Mouse (Mus musculus): Measurements from ENCODE around the gene Nsfl1c. TPM values are rescaled to one million over a fixed set of nuclear protein-coding genes. Genes with fewer than 3 reads are reported as not detected.
"Not testable (repeated sequence)": the region's sequence is repeated elsewhere in the genome, so short reads cannot be mapped to it uniquely, and the experiment has no call there.

Gene Nsfl1c
- 10 to 100 TPM; 81.6 to 83.1 TPM for total RNA-seq (2021)
- long read RNA-seq, experiment 1, transcript Nsfl1c-201 (9 exons, 1,364 nt) = major isoform, 43 of 47 reads
- long read RNA-seq, experiment 1, partial matches to known transcripts = 2 of 47 reads
- long read RNA-seq, experiment 1, other reads (novel, unspliced or antisense) = 2 of 47 reads
- long read RNA-seq, experiment 2, transcript Nsfl1c-201 (9 exons, 1,364 nt) = major isoform, 43 of 51 reads
- long read RNA-seq, experiment 2, partial matches to known transcripts = 4 of 51 reads
- long read RNA-seq, experiment 2, other reads (novel, unspliced or antisense) = 2 of 51 reads

GRCm38 (mm10) chr2:151494035-151494803, at the start of gene Nsfl1c:
Gene Nsfl1c (plus strand): TSS chr2:151494182.
- peak; percentile 95 for DNase-seq (ENCODE audit: low spot score)

- not testable (repeated sequence) for DNase-seq (ENCODE audit: low spot score)
Measured at GRCm38 (mm10) chr2:151476053-151476452, 17.9 kb upstream of the Nsfl1c start, which contains the start of gene 4921509C19Rik. Gene 4921509C19Rik (minus strand): TSS chr2:151476153.

GRCm38 (mm10) chr2:151486496-151486895, 7.5 kb upstream of the Nsfl1c start:
- no peak for DNase-seq (ENCODE audit: low spot score)

GRCm38 (mm10) chr2:151498358-151498757, 4.4 kb downstream of the Nsfl1c start:
- no peak for DNase-seq (ENCODE audit: low spot score)

- DNase-seq (ENCODE audit: low spot score) = no peak
Measured at GRCm38 (mm10) chr2:151500442-151501007, 6.5 kb downstream of the Nsfl1c start.

- DNase-seq (ENCODE audit: low spot score) = no peak
Measured at GRCm38 (mm10) chr2:151504226-151504625, 10.2 kb downstream of the Nsfl1c start.

GRCm38 (mm10) chr2:151512199-151512598, 18.2 kb downstream of the Nsfl1c start:
- peak; percentile 34 for DNase-seq (ENCODE audit: low spot score)

- no peak for DNase-seq (ENCODE audit: low spot score)
Measured at GRCm38 (mm10) chr2:151513525-151514285, 19.7 kb downstream of the Nsfl1c start.

GRCm38 (mm10) chr2:151519000-151519399, 25.0 kb downstream of the Nsfl1c start:
- no peak for DNase-seq (ENCODE audit: low spot score)

GRCm38 (mm10) chr2:151524324-151525041, 30.5 kb downstream of the Nsfl1c start:
- DNase-seq (ENCODE audit: low spot score) = no peak

- no peak for DNase-seq (ENCODE audit: low spot score)
Measured at GRCm38 (mm10) chr2:151525520-151525919, 31.5 kb downstream of the Nsfl1c start.

GRCm38 (mm10) chr2:151528066-151528465, 34.1 kb downstream of the Nsfl1c start:
- no peak for DNase-seq (ENCODE audit: low spot score)

GRCm38 (mm10) chr2:151529169-151529568, 35.2 kb downstream of the Nsfl1c start:
- DNase-seq (ENCODE audit: low spot score) = no peak

- DNase-seq (ENCODE audit: low spot score) = no peak
Measured at GRCm38 (mm10) chr2:151530378-151531230, 36.6 kb downstream of the Nsfl1c start.

- DNase-seq (ENCODE audit: low spot score) = no peak
Measured at GRCm38 (mm10) chr2:151533632-151534031, 39.6 kb downstream of the Nsfl1c start.

- no peak for DNase-seq (ENCODE audit: low spot score)
Measured at GRCm38 (mm10) chr2:151535961-151536617, 42.1 kb downstream of the Nsfl1c start.

- no peak for DNase-seq (ENCODE audit: low spot score)
Measured at GRCm38 (mm10) chr2:151536618-151536974, 42.6 kb downstream of the Nsfl1c start.

GRCm38 (mm10) chr2:151538646-151539045, 44.7 kb downstream of the Nsfl1c start:
- DNase-seq (ENCODE audit: low spot score) = no peak

GRCm38 (mm10) chr2:151542323-151543062, 48.5 kb downstream of the Nsfl1c start, which contains the start of gene Fkbp1a:
Gene Fkbp1a (plus strand): TSS chr2:151542483.
- DNase-seq (ENCODE audit: low spot score) = peak; percentile 98

All from gastrocnemius, adult 18-20 months (tissue).